Mouse (Mus musculus) limb, embryonic 14.5 days (tissue): ENCODE results near the gene Olfr1015. TPM values are rescaled to one million over a fixed set of nuclear protein-coding genes. Genes with fewer than 3 reads are reported as not detected.

Experiments
- ATAC-seq: fragments of 200-750 bp; cut with Nextera tagmentation; 2 replicates; pipeline ENCODE4 v1.8.0; 2017; ENCODE audit warnings: low read depth, moderate number of reproducible peaks, moderate TSS enrichment; ENCODE audit not compliant: low FRiP score
- DNase-seq: peaks from one replicate; pipeline ENCODE4 v3.0.0-alpha.2; 2015; ENCODE audit warnings: low spot score
- H3K27ac ChIP-seq: fragments of 300-500 bp; sonication (generic); replicated peaks from 2 replicates; pipeline ENCODE4 v1.5.1; 2014; ENCODE audit warnings: low read depth, mild to moderate bottlenecking, low read length, moderate library complexity, mixed read lengths
- H3K27me3 ChIP-seq: fragments of 300-500 bp; sonication (generic); 2 replicates; pipeline ENCODE4 v1.6.1; 2014; ENCODE audit warnings: low read length, mixed read lengths; ENCODE audit not compliant: control insufficient read depth, insufficient read depth
- H3K36me3 ChIP-seq: fragments of 300-500 bp; sonication (generic); 2 replicates; pipeline ENCODE4 v1.6.1; 2014; ENCODE audit warnings: mild to moderate bottlenecking, low read length, moderate library complexity, mixed read lengths; ENCODE audit not compliant: control insufficient read depth, insufficient read depth
- H3K4me1 ChIP-seq: fragments of 300-500 bp; sonication (generic); 2 replicates; pipeline ENCODE4 v1.6.1; 2014; ENCODE audit warnings: antibody characterized with exemption, low read length, mixed read lengths; ENCODE audit not compliant: control insufficient read depth, insufficient read depth
- H3K4me2 ChIP-seq: fragments of 300-500 bp; sonication (generic); replicated peaks from 2 replicates; pipeline ENCODE4 v1.6.1; 2014; ENCODE audit warnings: low read depth, mild to moderate bottlenecking, low read length, moderate library complexity; ENCODE audit not compliant: severe bottlenecking
- H3K4me3 ChIP-seq: fragments of 300-500 bp; sonication (generic); replicated peaks from 2 replicates; pipeline ENCODE4 v1.5.1; 2014; ENCODE audit warnings: low read length
- H3K9ac ChIP-seq: fragments of 300-500 bp; sonication (generic); 2 replicates; pipeline ENCODE4 v1.6.1; 2014; ENCODE audit warnings: mild to moderate bottlenecking, low read depth, low read length, moderate library complexity; ENCODE audit not compliant: severe bottlenecking
- H3K9me3 ChIP-seq: fragments of 300-500 bp; sonication (generic); 2 replicates; pipeline ENCODE4 v1.6.1; 2016; ENCODE audit warnings: low read length; ENCODE audit not compliant: control insufficient read depth
- POLR2A ChIP-seq: fragments of 200-500 bp; IDR thresholded peaks from 2 replicates; pipeline ENCODE4 v1.8.0; 2012; ENCODE audit warnings: inconsistent platforms, mild to moderate bottlenecking, moderate library complexity, borderline replicate concordance; ENCODE audit not compliant: insufficient read depth, insufficient read length; ENCODE audit errors: extremely low read depth
- WGBS: fragments of 180-500 bp; shearing (Covaris S2); extraction: QIAGEN DNeasy Blood & Tissue Kit; methylation state at CpG from one replicate; pipeline ENCODE4 v1.1.7; 2014; 5-methylcytosine and 5-hydroxymethylcytosine counted together
- polyA plus RNA-seq, 2 experiments: library from polyadenylated mRNA; depleted of rRNA in 1 of 2; stranded (reverse) in 1 of 2; unstranded in 1 of 2; fragments of >200 nt; fragmentation: Nextera tagmentation in 1 of 2; extraction: Ambion mirVana in 1 of 2; gene quantifications; 2 replicates each; pipeline versions ENCODE4 v1.2.1 to v1.2.3; 2012 to 2014

Gene Olfr1015
- polyA plus RNA-seq (2012; rRNA removed) (not detected in 2 replicates), polyA plus RNA-seq (2014; fragmentation: Nextera tagmentation; extraction: Ambion mirVana) (not detected in 2 replicates)

DNA sequence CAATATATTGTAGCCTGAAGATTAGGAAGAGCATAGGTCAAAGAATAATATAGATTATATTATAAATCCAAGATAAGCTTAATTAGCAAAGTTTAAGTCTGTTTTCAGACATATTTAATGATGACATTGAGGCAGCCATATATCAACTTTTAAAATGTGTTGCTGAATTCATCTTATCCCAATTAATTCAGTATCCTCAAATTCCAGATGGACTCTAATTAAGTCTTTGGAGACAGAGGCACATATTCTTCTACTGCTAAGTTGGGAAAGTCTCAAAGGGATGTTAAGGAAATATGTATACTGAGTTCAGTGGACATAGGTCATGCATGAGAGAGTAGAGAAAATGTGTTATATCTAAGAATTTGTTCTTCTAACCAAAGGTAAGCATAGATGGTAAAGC, at the start of gene Olfr1015:
Gene Olfr1015 (plus strand): TSS at position 301 of the 400 bp plus-strand sequence.
- no peak within 1 kb of the TSS for H3K9ac ChIP-seq
- no peak within 1 kb of the TSS for H3K4me2 ChIP-seq
- H3K4me1 ChIP-seq, result no peaks in the 10 kb centered on the region
- no peaks in the 10 kb centered on the region for H3K9me3 ChIP-seq
- no peak for TF ChIP-seq POLR2A
- no peak within 1 kb of the TSS for H3K27ac ChIP-seq
- no peaks in the 10 kb centered on the region for H3K36me3 ChIP-seq
- DNase-seq (no peak), ATAC-seq (no peak)
- no peaks in the 10 kb centered on the region for H3K27me3 ChIP-seq
- no peak within 1 kb of the TSS for H3K4me3 ChIP-seq

DNA sequence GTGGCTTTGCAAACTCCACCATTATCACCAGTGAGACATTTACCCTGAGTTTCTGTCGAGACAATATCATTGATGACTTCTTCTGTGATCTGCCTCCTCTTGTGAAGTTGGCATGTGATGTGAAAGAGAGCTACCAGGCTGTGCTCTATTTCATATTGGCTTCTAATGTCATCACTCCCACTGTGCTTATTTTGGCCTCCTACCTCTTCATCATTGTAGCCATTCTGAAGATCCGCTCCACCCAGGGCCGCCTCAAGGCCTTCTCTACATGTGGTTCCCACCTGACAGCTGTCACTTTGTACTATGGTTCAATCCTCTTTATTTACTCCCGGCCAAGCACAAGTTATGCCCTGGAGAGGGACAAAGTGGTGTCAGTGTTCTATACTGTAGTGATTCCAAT, 28.0 kb upstream of the Olfr1015 start:
- Histone ChIP-seq H3K36me3 (no peaks in the 10 kb centered on the region), H3K4me2 (no peak overlapping the region), H3K9me3 (no peaks in the 10 kb centered on the region), H3K9ac (no peak overlapping the region), H3K4me3 (no peak overlapping the region), H3K27me3 (no peaks in the 10 kb centered on the region), H3K4me1 (no peaks in the 10 kb centered on the region), H3K27ac (no peak overlapping the region)
- DNase-seq (no peak), ATAC-seq (no peak)
- 81% methylated on average over 4 of the region's 4 CpGs for WGBS
- no peak for TF ChIP-seq POLR2A

DNA sequence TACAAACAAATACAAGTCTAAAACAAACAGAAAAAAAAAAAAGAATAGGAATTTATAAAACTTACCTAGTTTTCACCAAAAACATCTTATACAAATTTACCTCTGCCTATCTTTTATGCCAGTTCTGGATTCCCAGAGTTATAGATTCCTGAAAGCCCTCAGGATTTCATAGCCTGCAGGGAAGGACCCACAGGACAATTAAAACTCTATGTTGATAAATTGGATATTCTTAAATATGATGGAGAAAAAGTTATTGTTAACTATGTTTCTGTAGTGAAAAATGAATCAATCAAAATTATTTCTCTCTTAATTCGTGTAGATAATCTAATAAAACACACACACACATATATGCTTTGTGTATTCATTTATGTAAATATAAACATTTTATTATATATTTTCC, 19.2 kb upstream of the Olfr1015 start, which contains the start of gene Olfr1012:
Gene Olfr1012 (minus strand): TSS at position 101 of the 400 bp plus-strand sequence.
- DNase-seq (no peak), ATAC-seq (no peak)
- H3K27ac ChIP-seq, result no peak within 1 kb of the TSS
- no peak within 1 kb of the TSS for H3K4me2 ChIP-seq
- 59% methylated on average over 1 of the region's 1 CpGs for WGBS
- no peak for TF ChIP-seq POLR2A
- no peak within 1 kb of the TSS for H3K4me3 ChIP-seq
- no peaks in the 10 kb centered on the region for H3K36me3 ChIP-seq
- no peaks in the 10 kb centered on the region for H3K9me3 ChIP-seq
- no peak within 1 kb of the TSS for H3K9ac ChIP-seq
- H3K4me1 ChIP-seq, result no peaks in the 10 kb centered on the region
- H3K27me3 ChIP-seq, result no peaks in the 10 kb centered on the region

DNA sequence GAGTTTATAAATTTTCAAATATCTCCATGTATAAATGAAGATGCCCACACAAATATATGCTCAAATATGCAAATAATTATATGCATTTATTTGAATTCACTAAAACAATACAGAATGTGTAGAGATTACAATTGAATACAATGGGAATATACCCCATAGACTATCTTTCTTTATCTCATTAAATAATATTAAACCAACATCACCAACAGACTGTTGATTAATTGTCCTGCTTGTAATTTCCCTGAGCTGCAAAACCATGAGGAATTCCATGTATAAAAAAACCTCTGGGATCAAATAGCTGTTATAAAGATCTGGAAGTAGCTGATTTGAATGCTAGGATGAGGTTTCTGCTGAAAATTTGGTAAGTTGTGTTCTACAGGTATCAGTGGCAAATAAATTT, 15.0 kb upstream of the Olfr1015 start, which contains the start of gene Olfr1013:
Gene Olfr1013 (plus strand): TSS at position 301 of the 400 bp plus-strand sequence.
- H3K27ac ChIP-seq, result no peak within 1 kb of the TSS
- no peak within 1 kb of the TSS for H3K4me2 ChIP-seq
- no peak within 1 kb of the TSS for H3K4me3 ChIP-seq
- ATAC-seq (no peak), DNase-seq (no peak)
- H3K36me3 ChIP-seq, result no peaks in the 10 kb centered on the region
- no peaks in the 10 kb centered on the region for H3K27me3 ChIP-seq
- H3K9ac ChIP-seq, result no peak within 1 kb of the TSS
- no peaks in the 10 kb centered on the region for H3K4me1 ChIP-seq
- no peaks in the 10 kb centered on the region for H3K9me3 ChIP-seq
- no peak for TF ChIP-seq POLR2A

DNA sequence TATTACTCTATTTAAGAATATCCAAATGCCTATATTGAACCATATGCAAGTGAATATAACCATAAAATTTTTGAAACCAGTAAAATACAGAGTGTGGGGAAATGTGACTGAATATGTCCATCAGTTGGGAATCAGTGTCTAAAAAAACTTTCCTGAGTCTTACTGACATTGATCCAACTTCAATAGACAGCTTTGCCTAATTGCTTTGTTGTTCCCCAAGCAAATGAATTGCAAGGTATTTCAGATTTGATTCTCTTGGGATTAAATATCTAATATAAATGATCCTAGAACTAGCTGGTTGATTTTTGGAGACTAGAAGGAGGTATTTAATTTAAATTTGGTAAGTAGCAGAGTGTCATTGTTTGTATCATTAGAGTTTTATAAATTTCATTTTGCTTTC, 9.4 kb upstream of the Olfr1015 start, which contains the start of gene Olfr1014:
Gene Olfr1014 (plus strand): TSS at position 301 of the 400 bp plus-strand sequence.
- ATAC-seq (no peak), DNase-seq (no peak)
- Histone ChIP-seq H3K27ac (no peak within 1 kb of the TSS), H3K4me3 (no peak within 1 kb of the TSS), H3K9me3 (no peaks in the 10 kb centered on the region), H3K36me3 (no peaks in the 10 kb centered on the region), H3K9ac (no peak within 1 kb of the TSS), H3K27me3 (no peaks in the 10 kb centered on the region), H3K4me2 (no peak within 1 kb of the TSS), H3K4me1 (no peaks in the 10 kb centered on the region)
- no peak for TF ChIP-seq POLR2A

DNA sequence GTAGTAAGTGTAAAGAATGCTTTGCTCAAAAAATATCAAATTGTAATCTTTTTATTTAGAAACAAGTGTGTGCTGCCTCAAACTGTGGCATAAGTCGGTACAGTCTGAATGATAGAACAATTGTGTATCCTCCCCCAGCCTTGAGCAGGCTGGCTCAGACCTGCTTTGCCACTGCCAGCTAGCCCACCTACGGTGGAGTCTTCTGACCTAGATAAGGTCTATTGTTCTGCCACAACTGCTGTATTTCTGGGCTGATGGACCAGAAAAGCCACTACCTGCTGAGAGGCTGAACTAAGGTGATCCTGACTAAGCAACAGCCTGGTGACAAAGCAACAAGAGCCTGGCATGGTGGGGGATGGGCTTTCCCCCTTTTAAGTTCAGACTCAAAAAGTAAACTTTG, 10.5 kb downstream of the Olfr1015 start:
- Histone ChIP-seq H3K9ac (no peak overlapping the region), H3K9me3 (no peaks in the 10 kb centered on the region), H3K36me3 (no peaks in the 10 kb centered on the region), H3K4me2 (no peak overlapping the region), H3K4me1 (no peaks in the 10 kb centered on the region), H3K27ac (no peak overlapping the region), H3K4me3 (no peak overlapping the region), H3K27me3 (no peaks in the 10 kb centered on the region)
- 67% methylated on average over 2 of the region's 2 CpGs for WGBS
- TF ChIP-seq POLR2A, result no peak
- DNase-seq (no peak), ATAC-seq (no peak)
